Mouse (Mus musculus) effector memory CD4-positive, alpha-beta T cell, adult 5 months (primary cell): Measurements from ENCODE around the gene Naxd. TPM values are rescaled to one million over a fixed set of nuclear protein-coding genes. Genes with fewer than 3 reads are reported as not detected.

Experiments
- polyA plus RNA-seq: library from polyadenylated mRNA; unstranded; fragments of 100-300 nt; shearing (Covaris generic); gene quantifications from one replicate; pipeline ENCODE4 v1.2.1, GENCODE M21; 2017

Naxd gene
- polyA plus RNA-seq: 30.2 TPM

GRCm38 (mm10) chr8:11497017-11497990 is at the start of gene Naxd:
Gene Naxd, plus strand, starts transcription at chr8:11497506.

GRCm38 (mm10) chr8:11477811-11478761 is 19.2 kb upstream of the Naxd start, which contains the start of gene Rab20:
Gene Rab20, minus strand, starts transcription at chr8:11478710.

GRCm38 (mm10) chr8:11550281-11550948 is 53.1 kb downstream of the Naxd start, which contains the start of gene Cars2:
Gene Cars2, minus strand, starts transcription at chr8:11550783.

GRCm38 (mm10) chr8:11554799-11555719 is 57.8 kb downstream of the Naxd start, which contains the start of gene Ing1:
Gene Ing1, plus strand, starts transcription at chr8:11555571.

Other genes starting within 250 kb of the Naxd start
- not detected for gene Col4a2, start 184.7 kb upstream of the Naxd start, polyA plus RNA-seq
- gene Col4a1, start 184.7 kb upstream of the Naxd start, polyA plus RNA-seq: 0.30 TPM
- 16.6 TPM for gene Rab20, start 18.8 kb upstream of the Naxd start, polyA plus RNA-seq
- 31.7 TPM for gene Cars2, start 53.3 kb downstream of the Naxd start, polyA plus RNA-seq
- 66.9 TPM for gene Ing1, start 58.1 kb downstream of the Naxd start, polyA plus RNA-seq
- 85.8 TPM for gene Ankrd10, start 138.3 kb downstream of the Naxd start, polyA plus RNA-seq
- gene 1700016D06Rik, start 203.6 kb downstream of the Naxd start, polyA plus RNA-seq: not detected
- 17.0 TPM for gene Arhgef7, start 230.2 kb downstream of the Naxd start, polyA plus RNA-seq